Mouse (Mus musculus): ENCODE measurements at regions not wholly inside any gene's neighbourhood (a gene's known extent, or its start where the extent isn't known, plus 50 kb on each side); places are given as distances from the start of the nearest gene placed in this dataset.

DNA sequence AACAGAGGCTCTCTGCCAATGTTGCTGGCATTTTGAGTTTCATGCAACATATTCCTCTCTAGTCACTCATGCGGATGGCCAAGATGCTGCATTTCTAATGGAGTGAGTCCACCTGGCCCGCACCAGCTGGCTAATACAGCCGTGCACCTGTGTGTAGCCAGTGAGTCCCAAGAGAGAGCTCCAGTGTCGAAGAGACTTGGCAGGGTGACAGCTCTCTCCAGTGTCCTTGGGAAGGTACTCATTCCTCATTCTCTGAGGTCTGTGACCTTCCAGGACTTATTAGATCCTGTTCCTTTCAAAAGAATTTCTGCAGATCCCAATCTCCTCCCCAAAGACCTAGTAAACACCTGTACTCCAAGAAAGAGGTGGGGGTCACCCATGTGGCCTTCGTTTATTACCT, 109.9 kb downstream of the Hs3st3b1 start:
- no peaks in the 10 kb centered on the region for H3K9me3 ChIP-seq (ENCODE audit: low read length)
- no peak for TF ChIP-seq CTCF (IDR thresholded peaks at IDR 0.05)
- no peaks in the 10 kb centered on the region for H3K4me1 ChIP-seq (ENCODE audit: insufficient read depth, low read length)
- DNase-seq (ENCODE audit: low spot score): peak; percentile 4
- H3K9ac ChIP-seq (replicated peaks; ENCODE audit: low read length, poor library complexity, severe bottlenecking): no peak overlapping the region
- ATAC-seq (ENCODE audit: low FRiP score): no peak
- no peaks in the 10 kb centered on the region for H3K36me3 ChIP-seq (ENCODE audit: insufficient read depth, low read length)
- WGBS: 79% methylated on average over 5 of the region's 5 CpGs
- no peaks in the 10 kb centered on the region for H3K27me3 ChIP-seq (ENCODE audit: insufficient read depth, low read length)
- no peak overlapping the region for H3K4me3 ChIP-seq (ENCODE audit: low read depth, low read length)
- H3K4me2 ChIP-seq (ENCODE audit: low read depth, low read length, poor library complexity, severe bottlenecking): no peak overlapping the region
- no peak overlapping the region for H3K27ac ChIP-seq (ENCODE audit: low read depth, low read length)

- Histone ChIP-seq H3K27ac (ENCODE audit: low read depth, low read length) (no peak overlapping the region), H3K4me2 (ENCODE audit: low read depth, low read length, poor library complexity, severe bottlenecking) (no peak overlapping the region), H3K27me3 (ENCODE audit: insufficient read depth, low read length) (no peaks in the 10 kb centered on the region), H3K4me1 (ENCODE audit: insufficient read depth, low read length) (no peaks in the 10 kb centered on the region), H3K9me3 (ENCODE audit: low read length) (no peaks in the 10 kb centered on the region), H3K36me3 (ENCODE audit: insufficient read depth, low read length) (no peaks in the 10 kb centered on the region), H3K4me3 (ENCODE audit: low read depth, low read length) (no peak overlapping the region), H3K9ac (replicated peaks; ENCODE audit: low read length, poor library complexity, severe bottlenecking) (no peak overlapping the region)
- no peak for TF ChIP-seq CTCF (IDR thresholded peaks at IDR 0.05)
- WGBS: 79% methylated on average over 4 of the region's 4 CpGs
- DNase-seq (ENCODE audit: low spot score): no peak
- no peak for ATAC-seq (ENCODE audit: low FRiP score)
Measured at GRCm38 (mm10) chr11:63822847-63823246, 99.2 kb downstream of the Hs3st3b1 start.

- no peak for DNase-seq (ENCODE audit: low spot score)
Measured at GRCm38 (mm10) chr11:63827271-63827762, 94.8 kb downstream of the Hs3st3b1 start.

GRCm38 (mm10) chr11:63833480-63833879, 88.6 kb downstream of the Hs3st3b1 start:
- no peak overlapping the region for H3K4me3 ChIP-seq (ENCODE audit: low read depth, low read length)
- 87% methylated on average over 3 of the region's 3 CpGs for WGBS
- H3K9ac ChIP-seq (replicated peaks; ENCODE audit: low read length, poor library complexity, severe bottlenecking): no peak overlapping the region
- TF ChIP-seq CTCF (IDR thresholded peaks at IDR 0.05): 0 out of 2 replicates have a peak, but pooled peaks have one; percentile 14
- H3K36me3 ChIP-seq (ENCODE audit: insufficient read depth, low read length): no peaks in the 10 kb centered on the region
- ATAC-seq (ENCODE audit: low FRiP score): no peak
- peaks cover 4% of the 10 kb centered on the region; the same call in 1 of the 2 replicates for H3K4me1 ChIP-seq (ENCODE audit: insufficient read depth, low read length)
- no peaks in the 10 kb centered on the region for H3K27me3 ChIP-seq (ENCODE audit: insufficient read depth, low read length)
- no peak overlapping the region for H3K27ac ChIP-seq (ENCODE audit: low read depth, low read length)
- H3K4me2 ChIP-seq (ENCODE audit: low read depth, low read length, poor library complexity, severe bottlenecking): no peak overlapping the region
- no peaks in the 10 kb centered on the region for H3K9me3 ChIP-seq (ENCODE audit: low read length)
- no peak for DNase-seq (ENCODE audit: low spot score)

More at GRCm38 (mm10) chr11:63827271-63827762, 94.8 kb downstream of the Hs3st3b1 start:
- Histone ChIP-seq H3K27ac (ENCODE audit: low read depth, low read length) (no peak overlapping the region), H3K4me1 (ENCODE audit: insufficient read depth, low read length) (no peaks in the 10 kb centered on the region), H3K27me3 (ENCODE audit: insufficient read depth, low read length) (no peaks in the 10 kb centered on the region), H3K9me3 (ENCODE audit: low read length) (no peaks in the 10 kb centered on the region), H3K4me3 (ENCODE audit: low read depth, low read length) (no peak overlapping the region), H3K36me3 (ENCODE audit: insufficient read depth, low read length) (no peaks in the 10 kb centered on the region), H3K4me2 (ENCODE audit: low read depth, low read length, poor library complexity, severe bottlenecking) (no peak overlapping the region), H3K9ac (replicated peaks; ENCODE audit: low read length, poor library complexity, severe bottlenecking) (no peak overlapping the region)
- ATAC-seq (ENCODE audit: low FRiP score): no peak
- WGBS: 73% methylated on average over 6 of the region's 6 CpGs
- no peak for TF ChIP-seq CTCF (IDR thresholded peaks at IDR 0.05)

DNA sequence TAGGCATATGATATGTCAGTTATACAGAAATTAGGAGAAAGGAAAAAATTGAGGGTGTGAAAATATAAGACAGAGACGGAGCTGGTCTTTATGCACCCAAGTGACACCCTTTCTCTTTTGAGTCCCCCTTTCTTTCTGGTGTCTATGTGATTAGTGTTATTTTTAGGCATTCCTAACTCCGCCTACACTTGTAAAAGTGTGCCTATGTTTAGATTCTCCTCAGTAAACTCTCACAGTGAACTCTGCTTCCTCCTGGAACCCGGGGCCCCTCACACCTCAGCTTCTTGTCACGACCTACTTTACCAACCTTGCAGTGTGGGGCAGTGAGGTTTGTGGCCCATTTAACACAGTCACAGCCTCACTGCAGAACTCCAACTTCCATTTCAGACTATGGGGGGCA, 88.0 kb downstream of the Hs3st3b1 start:
- ATAC-seq (ENCODE audit: low FRiP score): no peak
- H3K9ac ChIP-seq (replicated peaks; ENCODE audit: low read length, poor library complexity, severe bottlenecking): no peak overlapping the region
- DNase-seq (ENCODE audit: low spot score): no peak

DNA sequence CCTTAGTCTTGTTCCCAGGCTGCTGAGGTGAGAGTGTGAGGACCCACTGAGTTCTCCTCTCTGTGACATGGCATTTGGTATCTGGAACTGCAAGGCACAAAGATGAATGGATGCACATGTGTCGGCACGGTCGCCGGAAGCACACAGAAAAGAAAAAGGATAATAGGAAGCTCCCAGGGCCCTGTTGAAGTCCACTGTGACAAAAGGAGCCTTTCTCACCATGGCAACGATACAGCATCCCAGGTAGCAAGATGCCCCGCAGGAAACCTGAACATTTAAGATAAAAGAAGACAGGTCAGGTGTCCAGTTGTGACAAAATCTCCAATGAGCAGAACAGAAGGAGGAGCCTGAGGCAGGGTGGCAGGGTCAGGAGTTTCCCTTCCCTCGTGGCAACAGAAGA, 87.5 kb downstream of the Hs3st3b1 start:
- Histone ChIP-seq H3K27me3 (ENCODE audit: insufficient read depth, low read length) (no peaks in the 10 kb centered on the region), H3K4me1 (ENCODE audit: insufficient read depth, low read length) (peaks cover 4% of the 10 kb centered on the region; the same call in 1 of the 2 replicates), H3K9ac (replicated peaks; ENCODE audit: low read length, poor library complexity, severe bottlenecking) (no peak overlapping the region), H3K36me3 (ENCODE audit: insufficient read depth, low read length) (no peaks in the 10 kb centered on the region), H3K27ac (ENCODE audit: low read depth, low read length) (no peak overlapping the region), H3K4me2 (ENCODE audit: low read depth, low read length, poor library complexity, severe bottlenecking) (no peak overlapping the region), H3K9me3 (ENCODE audit: low read length) (no peaks in the 10 kb centered on the region), H3K4me3 (ENCODE audit: low read depth, low read length) (no peak overlapping the region)
- ATAC-seq (ENCODE audit: low FRiP score) (no peak), DNase-seq (ENCODE audit: low spot score) (peak; percentile 30)
- TF ChIP-seq CTCF (IDR thresholded peaks at IDR 0.05): no peak
- WGBS: 23% methylated on average over 7 of the region's 7 CpGs

More for the DNA sequence above, 88.0 kb downstream of the Hs3st3b1 start:
- H3K27ac ChIP-seq (ENCODE audit: low read depth, low read length): no peak overlapping the region
- no peaks in the 10 kb centered on the region for H3K27me3 ChIP-seq (ENCODE audit: insufficient read depth, low read length)
- H3K4me3 ChIP-seq (ENCODE audit: low read depth, low read length): no peak overlapping the region
- H3K36me3 ChIP-seq (ENCODE audit: insufficient read depth, low read length): no peaks in the 10 kb centered on the region
- 81% methylated on average over 4 of the region's 4 CpGs for WGBS
- H3K9me3 ChIP-seq (ENCODE audit: low read length): no peaks in the 10 kb centered on the region
- no peak for TF ChIP-seq CTCF (IDR thresholded peaks at IDR 0.05)
- no peak overlapping the region for H3K4me2 ChIP-seq (ENCODE audit: low read depth, low read length, poor library complexity, severe bottlenecking)
- peaks cover 4% of the 10 kb centered on the region; the same call in 1 of the 2 replicates for H3K4me1 ChIP-seq (ENCODE audit: insufficient read depth, low read length)
